Mouse (Mus musculus): ENCODE measurements at regions not wholly inside any gene's neighbourhood (a gene's known extent, or its start where the extent isn't known, plus 50 kb on each side); places are given as distances from the start of the nearest gene placed in this dataset.

DNA sequence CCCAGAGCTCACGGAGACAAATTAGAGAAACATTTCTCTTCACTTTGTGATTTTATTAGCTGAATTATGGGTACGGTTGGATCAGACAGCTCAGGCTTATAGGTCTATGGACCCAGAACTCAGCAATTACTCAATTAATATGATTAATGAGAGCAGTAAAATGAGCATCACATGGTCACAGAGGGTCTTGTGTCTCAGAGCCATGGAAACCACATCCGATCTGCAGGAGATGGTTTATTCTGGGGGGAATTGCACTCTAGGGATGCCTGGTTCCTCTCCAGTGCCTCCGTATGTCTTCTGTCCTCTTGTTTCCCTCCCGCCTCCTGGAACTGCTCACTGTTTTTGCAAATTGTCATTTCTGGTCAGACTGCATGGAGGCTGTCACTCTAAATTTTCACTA is 422.6 kb downstream of the Cbln4 start:
- TF ChIP-seq EP300 (IDR thresholded peaks at IDR 0.05; ENCODE audit: insufficient read depth, low read depth, low read length) = no peak
- TF ChIP-seq CTCF (IDR thresholded peaks at IDR 0.05; ENCODE audit: low read depth, low read length) = no peak
- no peak for TF ChIP-seq POLR2A (IDR thresholded peaks at IDR 0.05; ENCODE audit: insufficient read depth, low read length)

Data from ES-Bruce4 (cell line).